ENCODE assay signal across 7 mouse cellular contexts in genomic region chr17:26938731-26939130, GRCm38 (mm10). TPM values are rescaled to one million over a fixed set of nuclear protein-coding genes. Genes with fewer than 3 reads are reported as not detected.
DNase-seq lines count a peak whose midpoint lies in the region; ATAC-seq and TF ChIP-seq lines count a peak whose summit lies in the region.

No protein-coding gene starts in this region.

- peak overlapping the region; percentile 55 for H3K4me3 ChIP-seq in lung, embryonic 14.5 days (ENCODE audit: low read depth, low read length)
- H3K4me3 ChIP-seq in embryonic facial prominence, embryonic 10.5 days = peak overlapping the region; percentile 77
- H3K4me3 ChIP-seq in hindbrain, embryonic 13.5 days = peak overlapping the region; percentile 63

- no peaks in the 10 kb centered on the region for H3K27me3 ChIP-seq in lung, embryonic 14.5 days (ENCODE audit: insufficient read depth, low read length)
- no peaks in the 10 kb centered on the region for H3K27me3 ChIP-seq in embryonic facial prominence, embryonic 10.5 days (replicated peaks; ENCODE audit: low read depth, poor library complexity, severe bottlenecking)
- H3K27me3 ChIP-seq in hindbrain, embryonic 13.5 days = no peaks in the 10 kb centered on the region

- no peaks in the 10 kb centered on the region for H3K9me3 ChIP-seq in lung, embryonic 14.5 days (ENCODE audit: low read depth, low read length)
- no peaks in the 10 kb centered on the region for H3K9me3 ChIP-seq in embryonic facial prominence, embryonic 10.5 days
- H3K9me3 ChIP-seq in hindbrain, embryonic 13.5 days = no peaks in the 10 kb centered on the region

- peak overlapping the region; percentile 84 for H3K27ac ChIP-seq in lung, embryonic 14.5 days (ENCODE audit: low read depth)
- H3K27ac ChIP-seq in embryonic facial prominence, embryonic 10.5 days (replicated peaks) = peak overlapping the region; percentile 92
- H3K27ac ChIP-seq in hindbrain, embryonic 13.5 days = peak overlapping the region; percentile 96

- DNase-seq in lung, embryonic 14.5 days = no peak
- DNase-seq in lung, postnatal 14 days = no peak
- no peak for DNase-seq in embryonic facial prominence, embryonic 10.5 days (ENCODE audit: low spot score)
- DNase-seq in B cell, adult 2 months = no peak
- DNase-seq in frontal cortex, postnatal 25 days (ENCODE audit: low spot score in 2 of 2) = no peak

- H3K36me3 ChIP-seq in lung, embryonic 14.5 days (ENCODE audit: insufficient read depth) = peaks cover 36% of the 10 kb centered on the region
- peaks cover 38% of the 10 kb centered on the region for H3K36me3 ChIP-seq in embryonic facial prominence, embryonic 10.5 days (replicated peaks)
- peaks cover 32% of the 10 kb centered on the region for H3K36me3 ChIP-seq in hindbrain, embryonic 13.5 days

- 0% methylated on average over 22 of the region's 22 CpGs for WGBS in lung, embryonic 14.5 days
- 0% methylated on average over 22 of the region's 22 CpGs for WGBS in embryonic facial prominence, embryonic 10.5 days
- WGBS in hindbrain, embryonic 13.5 days = under 1% methylated on average over 22 of the region's 22 CpGs

- TF ChIP-seq CTCF in lung, embryonic 14.5 days (IDR thresholded peaks at IDR 0.05; ENCODE audit: low read depth) = no peak

- peak overlapping the region; percentile 56 for H3K9ac ChIP-seq in lung, embryonic 14.5 days
- H3K9ac ChIP-seq in hindbrain, embryonic 13.5 days = peak overlapping the region; percentile 81

- H3K4me2 ChIP-seq in lung, embryonic 14.5 days = peak overlapping the region; percentile 91
- peak overlapping the region; percentile 97 for H3K4me2 ChIP-seq in hindbrain, embryonic 13.5 days

- ATAC-seq in lung, embryonic 14.5 days (ENCODE audit: insufficient read depth) = peak; percentile 3; the same call in 1 of the 2 replicates
- ATAC-seq in hindbrain, embryonic 13.5 days (ENCODE audit: low FRiP score) = 0 out of 2 replicates have a peak, but pooled peaks have one; percentile 0
- ATAC-seq in megakaryocyte-erythroid progenitor cell, adult 5-6 weeks (replicated peaks; ENCODE audit: low FRiP score, low TSS enrichment, poor library complexity, severe bottlenecking) = peak; percentile 5

- 0 out of 2 replicates have a peak, but pooled peaks cover 8% of the 10 kb centered on the region for H3K4me1 ChIP-seq in lung, embryonic 14.5 days (ENCODE audit: insufficient read depth)
- peaks cover 68% of the 10 kb centered on the region for H3K4me1 ChIP-seq in embryonic facial prominence, embryonic 10.5 days
- peaks cover 72% of the 10 kb centered on the region for H3K4me1 ChIP-seq in hindbrain, embryonic 13.5 days (replicated peaks)

RNA-seq across cellular contexts. Expression of gene Cuta, which starts 0.6 kb away (rescaled TPM):
- polyA plus RNA-seq in lung, embryonic 14.5 days (2014; fragmentation: Nextera tagmentation; extraction: Ambion mirVana) = 163 TPM in 2 replicates
- 176 and 182 TPM in 2 replicates for polyA plus RNA-seq in embryonic facial prominence, embryonic 10.5 days (2016; fragmentation: Nextera tagmentation; extraction: Ambion mirVana)
- polyA plus RNA-seq in hindbrain, embryonic 13.5 days (2015; fragmentation: Nextera tagmentation; extraction: Ambion mirVana) = 133 and 148 TPM in 2 replicates
- 154 and 184 TPM in 2 replicates for total RNA-seq in megakaryocyte-erythroid progenitor cell, adult 5-6 weeks (2014; fragmentation: Nextera tagmentation)
- total RNA-seq in megakaryocyte-erythroid progenitor cell, adult 5-6 weeks (2017) = 55.2 and 93.0 TPM in 2 replicates

RNA-seq across cellular contexts. Expression of gene Syngap1, which starts 2.3 kb away (rescaled TPM):
- polyA plus RNA-seq in lung, embryonic 14.5 days (2014; fragmentation: Nextera tagmentation; extraction: Ambion mirVana) = 1.8 and 2.0 TPM in 2 replicates
- 1.4 and 1.6 TPM in 2 replicates for polyA plus RNA-seq in embryonic facial prominence, embryonic 10.5 days (2016; fragmentation: Nextera tagmentation; extraction: Ambion mirVana)
- 4.6 and 5.9 TPM in 2 replicates for polyA plus RNA-seq in hindbrain, embryonic 13.5 days (2015; fragmentation: Nextera tagmentation; extraction: Ambion mirVana)
- total RNA-seq in megakaryocyte-erythroid progenitor cell, adult 5-6 weeks (2014; fragmentation: Nextera tagmentation) = 18.2 and 33.6 TPM in 2 replicates
- total RNA-seq in megakaryocyte-erythroid progenitor cell, adult 5-6 weeks (2017) = 7.7 and 9.1 TPM in 2 replicates

RNA-seq across cellular contexts. Expression of gene Phf1, which starts 5.9 kb away (rescaled TPM):
- 5.1 and 7.5 TPM in 2 replicates for polyA plus RNA-seq in lung, embryonic 14.5 days (2014; fragmentation: Nextera tagmentation; extraction: Ambion mirVana)
- 3.8 and 4.7 TPM in 2 replicates for polyA plus RNA-seq in embryonic facial prominence, embryonic 10.5 days (2016; fragmentation: Nextera tagmentation; extraction: Ambion mirVana)
- polyA plus RNA-seq in hindbrain, embryonic 13.5 days (2015; fragmentation: Nextera tagmentation; extraction: Ambion mirVana) = 17.9 and 19.2 TPM in 2 replicates
- 8.2 and 11.6 TPM in 2 replicates for total RNA-seq in megakaryocyte-erythroid progenitor cell, adult 5-6 weeks (2014; fragmentation: Nextera tagmentation)
- total RNA-seq in megakaryocyte-erythroid progenitor cell, adult 5-6 weeks (2017) = 2.2 and 2.8 TPM in 2 replicates

RNA-seq across cellular contexts. Expression of gene Kifc5b, which starts 21.8 kb away (rescaled TPM):
- polyA plus RNA-seq in lung, embryonic 14.5 days (2014; fragmentation: Nextera tagmentation; extraction: Ambion mirVana) = 6.3 and 9.6 TPM in 2 replicates
- 11.6 and 12.1 TPM in 2 replicates for polyA plus RNA-seq in embryonic facial prominence, embryonic 10.5 days (2016; fragmentation: Nextera tagmentation; extraction: Ambion mirVana)
- polyA plus RNA-seq in hindbrain, embryonic 13.5 days (2015; fragmentation: Nextera tagmentation; extraction: Ambion mirVana) = 3.6 and 4.5 TPM in 2 replicates
- total RNA-seq in megakaryocyte-erythroid progenitor cell, adult 5-6 weeks (2014; fragmentation: Nextera tagmentation) = 15.6 and 19.6 TPM in 2 replicates
- total RNA-seq in megakaryocyte-erythroid progenitor cell, adult 5-6 weeks (2017) = 9.1 and 9.7 TPM in 2 replicates

RNA-seq across cellular contexts. Expression of gene Zbtb9, which starts 34.2 kb away (rescaled TPM):
- polyA plus RNA-seq in lung, embryonic 14.5 days (2014; fragmentation: Nextera tagmentation; extraction: Ambion mirVana) = 13.3 TPM in 2 replicates
- polyA plus RNA-seq in embryonic facial prominence, embryonic 10.5 days (2016; fragmentation: Nextera tagmentation; extraction: Ambion mirVana) = 20.1 and 20.6 TPM in 2 replicates
- polyA plus RNA-seq in hindbrain, embryonic 13.5 days (2015; fragmentation: Nextera tagmentation; extraction: Ambion mirVana) = 17.8 and 18.0 TPM in 2 replicates
- total RNA-seq in megakaryocyte-erythroid progenitor cell, adult 5-6 weeks (2014; fragmentation: Nextera tagmentation) = 5.5 and 14.6 TPM in 2 replicates
- 18.3 and 22.0 TPM in 2 replicates for total RNA-seq in megakaryocyte-erythroid progenitor cell, adult 5-6 weeks (2017)
